Mouse (Mus musculus) gastrocnemius, postnatal 25 days (tissue): ENCODE data around the gene Lcor. TPM values are rescaled to one million over a fixed set of nuclear protein-coding genes. Genes with fewer than 3 reads are reported as not detected.

Source experiments
- DNase-seq: peaks from one replicate; pipeline ENCODE4 v3.0.0; 2022
- long read RNA-seq, 2 experiments: library from polyadenylated mRNA; stranded (forward); transcript quantifications; one replicate each; pipeline ENCODE4 v2.0.0; 2021
- total RNA-seq, 2 experiments: library from RNA; stranded (reverse); gene quantifications; 1 replicate in 1 of 2; 2 replicates in 1 of 2; pipeline ENCODE4 v1.2.3; 2021

The Lcor gene
- total RNA-seq, result 10 to 100 TPM; 11.9 to 13.4 TPM
- long read RNA-seq, experiment 1, partial matches to known transcripts, result 1 of 9 reads
- long read RNA-seq, experiment 1, other reads (novel, unspliced or antisense), result 8 of 9 reads
- long read RNA-seq, experiment 2, partial matches to known transcripts, result 1 of 5 reads
- long read RNA-seq, experiment 2, other reads (novel, unspliced or antisense), result 4 of 5 reads

DNA sequence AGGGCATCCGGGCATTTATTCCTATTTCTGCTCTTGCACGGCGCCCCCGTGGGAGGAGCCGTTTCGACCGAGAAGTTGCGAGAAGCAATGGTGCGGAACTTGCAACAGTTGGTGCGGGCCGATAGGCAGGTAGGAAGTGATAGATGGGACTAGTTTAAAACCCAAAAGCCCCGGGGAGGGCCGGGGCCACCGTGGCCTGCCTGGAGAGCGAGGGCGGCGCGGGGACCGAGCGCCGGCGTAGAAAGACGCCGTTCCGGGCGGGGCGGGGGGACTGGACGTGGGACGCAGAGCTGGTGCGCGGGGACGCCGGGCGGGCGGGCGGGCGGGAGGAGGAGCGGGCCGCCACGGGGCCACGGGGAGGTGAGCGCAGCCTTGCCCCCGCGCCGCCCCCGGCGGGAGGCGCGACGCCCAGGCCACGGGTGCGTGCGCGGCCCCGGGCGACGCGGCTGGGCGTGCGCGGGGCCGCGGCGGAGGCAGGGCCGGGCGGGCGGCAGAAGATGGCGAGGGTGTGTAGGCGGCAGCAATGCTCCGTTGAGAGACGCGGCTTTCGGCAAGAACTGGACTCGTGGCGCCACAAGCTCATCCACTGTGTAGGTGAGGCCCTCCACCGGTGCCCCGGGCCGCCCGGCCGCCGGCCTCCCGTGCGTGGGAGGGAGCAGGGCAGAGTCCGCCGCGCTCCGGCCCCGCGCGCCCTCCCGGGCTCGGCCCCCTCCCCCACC, at the start of gene Lcor:
TSS of gene Lcor (plus strand) at position 448 of the 719 bp plus-strand sequence.
- peak; percentile 87 for DNase-seq

- DNase-seq, result no peak
Measured at GRCm38 (mm10) chr19:41435366-41435765, 47.1 kb upstream of the Lcor start.

- no peak for DNase-seq
Measured at GRCm38 (mm10) chr19:41436461-41436860, 46.0 kb upstream of the Lcor start.

DNA sequence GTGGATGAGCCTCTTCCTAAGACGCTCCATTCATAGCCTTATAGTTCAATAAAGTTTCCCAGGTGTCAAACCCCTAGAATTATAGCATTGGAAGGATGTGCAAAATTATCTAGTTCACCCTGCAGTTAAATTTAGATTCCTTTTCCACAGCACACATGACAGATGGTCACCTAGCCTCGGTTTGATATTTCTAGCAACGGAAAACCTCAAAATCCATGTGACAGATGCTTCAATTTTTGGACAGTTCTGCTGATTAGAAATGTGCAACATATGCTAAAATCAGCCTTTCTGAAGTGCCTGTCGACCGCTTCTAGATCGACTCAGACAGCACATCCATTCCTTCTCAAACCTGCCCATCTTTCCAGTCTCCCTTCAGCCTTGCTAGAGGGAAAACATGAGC, 43.5 kb upstream of the Lcor start:
- DNase-seq, result no peak

DNA sequence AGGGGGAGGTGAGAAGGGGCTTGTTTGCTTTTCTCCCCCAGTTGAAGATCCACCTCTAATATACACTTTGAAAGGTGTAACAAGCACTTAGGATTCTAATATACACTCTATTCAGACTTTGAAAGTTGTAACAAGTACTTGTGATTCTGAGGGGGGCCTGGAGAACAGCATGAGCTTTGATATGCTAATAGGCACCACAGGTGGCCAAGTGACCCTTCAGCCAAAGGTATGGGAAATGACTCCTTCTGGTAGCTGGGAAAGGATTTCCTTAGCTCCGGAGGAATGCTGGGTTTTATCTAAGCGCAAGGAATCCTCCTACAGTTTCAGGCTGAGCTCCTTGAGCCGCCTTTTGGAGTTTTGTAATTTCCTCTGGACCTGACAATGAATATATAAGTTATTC, 41.0 kb upstream of the Lcor start:
- DNase-seq, result no peak

DNA sequence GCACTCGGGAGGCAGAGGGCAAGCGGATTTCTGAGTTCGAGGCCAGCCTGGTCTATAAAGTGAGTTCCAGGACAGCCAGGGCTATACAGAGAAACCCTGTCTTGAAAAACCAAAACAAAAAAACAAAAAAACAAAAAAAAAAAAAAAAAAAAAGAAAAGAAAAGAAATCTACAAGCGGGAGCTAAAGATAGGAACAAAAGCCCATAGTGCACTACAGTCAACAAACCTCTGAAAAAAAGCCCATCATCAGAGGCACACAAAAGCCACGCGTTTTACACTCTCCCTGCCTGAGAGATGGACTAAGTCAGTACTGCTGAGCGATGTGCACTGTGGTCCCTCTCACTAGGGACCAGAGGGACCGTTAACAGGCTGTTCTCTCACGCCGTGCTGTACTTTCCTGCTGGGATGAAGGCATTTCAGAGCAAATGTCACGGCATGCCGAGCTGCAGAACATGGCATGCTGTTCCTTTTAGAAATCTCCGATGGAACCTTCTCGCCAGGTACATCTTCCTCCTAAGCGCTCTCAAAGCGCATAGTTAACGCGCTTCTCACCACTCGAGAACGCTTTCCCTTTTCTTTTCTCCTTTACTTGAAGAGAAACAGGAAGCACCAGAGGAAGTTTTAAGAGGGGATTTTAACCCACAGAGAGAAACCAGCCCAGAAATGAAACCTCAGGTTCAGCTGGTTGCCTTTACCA, 40.4 kb upstream of the Lcor start:
- no peak for DNase-seq

DNA sequence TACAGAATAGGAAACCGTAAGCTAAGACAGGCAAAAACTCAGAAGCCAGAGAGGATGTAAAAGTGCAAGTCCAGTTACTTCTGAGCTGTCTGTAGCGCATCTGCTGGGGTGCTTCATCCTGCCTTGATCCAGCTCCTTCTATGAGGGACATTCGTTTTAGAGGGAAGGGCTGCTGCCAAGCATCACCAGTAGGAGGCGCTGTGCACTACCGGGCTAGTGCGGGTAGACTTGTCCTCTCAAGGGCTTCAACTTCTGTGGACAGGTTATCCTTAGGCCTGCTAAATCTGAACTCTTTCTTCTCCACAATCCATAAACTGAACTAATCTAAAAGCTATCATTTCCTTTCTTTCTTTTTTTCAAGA, 39.8 kb upstream of the Lcor start:
- no peak for DNase-seq

DNA sequence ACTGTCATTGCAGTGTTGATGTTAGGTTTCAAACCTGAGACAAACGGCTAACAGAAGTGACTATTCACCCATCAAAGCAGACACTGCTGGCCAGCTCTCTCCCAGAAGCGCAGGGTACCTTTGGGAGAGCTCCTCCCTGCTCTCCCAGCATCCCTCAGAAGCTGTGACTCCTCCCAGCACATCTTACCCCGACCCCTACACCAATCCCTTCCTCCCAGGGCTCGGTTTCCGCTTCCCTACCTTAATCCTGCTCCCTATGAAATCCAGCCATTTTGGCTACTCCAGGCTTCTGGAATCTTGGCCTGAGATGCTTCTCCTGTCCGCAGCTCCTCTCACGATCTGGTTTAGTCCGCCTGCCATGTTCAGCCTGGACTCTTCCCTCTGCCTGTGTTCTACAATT, 37.9 kb upstream of the Lcor start:
- no peak for DNase-seq

GRCm38 (mm10) chr19:41445013-41445610, 37.3 kb upstream of the Lcor start:
- no peak for DNase-seq

- DNase-seq, result no peak
Measured at GRCm38 (mm10) chr19:41445723-41446122, 36.7 kb upstream of the Lcor start.

DNA sequence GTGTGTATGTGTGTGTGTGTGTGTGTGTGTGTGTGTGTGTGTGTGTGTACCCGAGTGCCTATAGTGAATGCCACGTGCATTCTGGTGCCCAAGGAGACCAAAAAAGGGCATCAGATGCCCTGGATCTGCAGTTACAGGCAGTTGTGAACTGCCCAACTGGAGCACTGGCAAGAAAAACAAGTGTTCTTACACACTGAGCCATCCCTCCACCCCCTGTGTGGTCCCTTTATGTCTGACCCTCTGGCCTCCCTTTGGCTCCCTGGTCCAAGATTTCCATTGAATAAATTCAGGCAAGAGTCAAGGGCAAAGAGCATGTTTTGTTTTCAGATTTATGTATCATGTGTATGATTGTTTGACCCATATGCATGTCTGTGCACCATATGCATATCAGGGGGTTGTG, 35.3 kb upstream of the Lcor start:
- no peak for DNase-seq

GRCm38 (mm10) chr19:41447760-41448159, 34.7 kb upstream of the Lcor start:
- DNase-seq, result no peak

DNA sequence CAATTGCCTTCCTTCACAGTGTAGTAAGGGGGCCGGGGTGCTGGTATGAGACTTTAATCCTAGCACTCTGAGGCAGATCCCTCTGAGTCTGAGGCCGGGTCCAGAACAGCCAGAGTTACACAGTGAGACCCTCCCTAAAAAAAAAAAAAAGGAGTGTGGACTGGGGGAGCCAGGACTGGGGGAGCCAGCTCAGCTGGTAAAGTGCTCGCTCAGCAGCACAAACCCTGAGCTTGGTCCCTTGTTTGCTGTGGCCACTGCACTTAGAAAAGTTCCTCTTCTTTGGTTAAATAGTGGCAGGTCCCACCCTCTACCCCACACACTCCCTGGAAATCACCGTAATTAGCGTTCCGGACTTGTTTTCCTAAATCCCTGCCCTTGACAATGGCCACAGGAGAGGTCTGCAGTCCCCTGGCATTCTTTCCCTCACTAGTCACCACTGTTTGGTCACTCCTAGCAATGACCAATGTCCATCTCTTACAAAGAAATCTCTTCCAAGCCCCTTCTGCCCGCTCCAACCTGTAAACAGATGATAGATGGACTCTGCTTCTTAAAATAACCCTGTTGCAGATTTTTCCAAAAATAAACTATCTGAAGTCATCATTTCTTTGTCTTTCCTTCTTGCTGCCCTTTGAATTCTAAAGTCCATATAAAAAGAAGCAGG, 32.9 kb upstream of the Lcor start:
- no peak for DNase-seq

DNA sequence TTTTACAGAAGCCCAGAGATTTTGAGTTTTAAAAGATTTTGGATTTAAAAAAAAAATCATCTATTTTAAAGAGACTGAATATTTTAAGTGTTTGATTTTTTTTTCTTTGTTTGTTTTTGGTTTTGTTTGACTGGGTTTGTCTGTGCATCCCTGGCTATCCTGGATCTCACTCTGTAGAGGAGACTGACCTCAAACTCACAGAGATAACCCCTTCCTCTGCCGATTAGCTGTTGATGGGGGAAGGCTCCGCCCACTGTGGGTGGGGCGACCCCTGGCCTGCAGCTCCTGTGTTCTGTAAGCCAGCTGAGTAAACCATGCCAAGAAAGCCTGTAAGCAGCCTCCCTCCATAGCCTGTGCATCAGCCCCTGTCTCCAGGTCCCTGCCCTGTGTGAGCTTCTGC, 30.3 kb upstream of the Lcor start:
- no peak for DNase-seq

- DNase-seq, result no peak
Measured at GRCm38 (mm10) chr19:41454601-41455000, 27.8 kb upstream of the Lcor start.

GRCm38 (mm10) chr19:41455091-41455626, 27.3 kb upstream of the Lcor start:
- no peak for DNase-seq

DNA sequence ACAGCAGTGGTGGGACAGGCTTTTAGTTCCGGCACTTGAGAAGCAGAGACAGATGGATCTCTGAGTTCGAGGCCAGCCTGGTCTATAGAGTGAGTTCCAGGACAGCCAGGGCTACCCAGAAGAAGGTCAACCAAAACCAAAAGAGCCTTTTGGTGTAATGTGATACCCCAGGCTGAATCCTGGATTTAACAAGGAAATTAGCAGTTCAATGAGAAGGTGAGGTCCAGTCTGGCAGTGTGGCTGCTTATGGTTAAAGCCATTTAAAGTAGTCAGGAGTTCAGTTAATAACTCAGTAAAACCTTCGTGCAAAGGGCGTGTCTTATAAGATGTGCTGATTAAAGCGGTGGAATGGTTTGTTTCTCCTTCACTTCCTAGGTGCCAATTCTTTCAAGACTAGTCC, 25.3 kb upstream of the Lcor start:
- DNase-seq, result no peak

- DNase-seq, result no peak
Measured at GRCm38 (mm10) chr19:41462166-41462735, 20.2 kb upstream of the Lcor start.

DNA sequence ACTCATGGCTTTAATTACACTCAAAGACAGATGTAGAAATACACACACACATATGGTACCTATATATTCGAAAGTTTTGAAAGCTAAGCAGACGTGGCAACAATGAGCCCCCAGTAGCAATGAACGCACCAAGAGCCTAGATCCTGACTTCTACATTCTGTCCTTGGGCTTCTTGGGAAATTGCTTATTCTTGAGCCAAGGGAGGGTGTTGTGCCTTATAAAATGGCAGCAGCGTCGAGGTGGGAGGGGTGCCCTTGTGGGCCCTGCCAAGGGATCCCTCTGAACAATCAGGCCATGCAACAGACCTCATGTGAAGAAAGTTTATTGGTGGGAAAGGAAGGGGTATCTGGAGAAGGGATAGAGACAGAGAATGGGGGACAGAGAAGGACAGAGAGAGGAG, 18.6 kb upstream of the Lcor start:
- DNase-seq, result no peak

GRCm38 (mm10) chr19:41466475-41466874, 16.0 kb upstream of the Lcor start:
- no peak for DNase-seq

DNA sequence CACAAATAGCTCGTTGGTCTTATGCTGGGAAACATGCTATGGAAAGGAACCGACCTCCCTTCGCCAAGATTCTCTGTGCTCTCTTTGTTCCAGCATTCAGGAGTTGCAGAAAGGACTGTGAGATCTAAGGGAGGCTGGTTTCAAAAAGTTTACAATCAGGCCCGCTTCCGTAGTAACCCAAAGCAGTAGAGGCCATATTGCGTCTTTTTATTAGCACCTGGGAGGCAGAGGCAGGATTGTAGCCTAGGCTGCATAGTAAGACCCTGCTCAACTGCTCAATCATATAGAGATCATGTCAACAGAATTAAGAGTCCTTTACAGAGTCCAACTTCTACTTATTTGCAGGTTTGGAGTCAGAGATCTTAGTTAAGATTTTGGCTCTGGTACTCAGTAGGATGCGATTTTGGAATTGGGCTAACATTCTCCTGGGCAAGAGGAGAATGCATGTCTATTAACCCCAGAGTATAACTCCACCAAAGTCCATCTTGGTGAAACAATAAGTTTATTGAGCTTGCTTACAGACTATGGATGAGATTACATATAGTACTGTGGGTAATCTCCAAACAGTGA, 8.8 kb upstream of the Lcor start:
- no peak for DNase-seq

DNA sequence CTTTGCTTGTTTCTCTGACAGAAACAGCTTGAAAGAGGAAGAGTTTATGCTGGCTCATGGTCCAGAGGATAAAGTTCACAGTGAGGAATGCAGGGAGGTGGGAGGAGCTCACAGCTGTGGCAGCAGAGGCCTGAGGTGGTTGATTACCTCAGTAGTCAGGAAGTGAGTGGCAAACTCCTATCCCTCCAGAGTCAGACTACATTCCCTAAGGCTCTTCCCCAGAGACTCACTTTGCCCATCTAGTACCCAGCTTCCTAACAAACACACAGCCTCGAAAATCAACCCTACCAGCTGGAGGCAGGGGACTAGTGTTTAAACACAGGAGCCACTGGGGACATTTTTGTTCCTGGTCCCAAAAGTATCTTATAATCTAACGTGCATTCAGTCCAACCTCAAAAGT, 7.5 kb upstream of the Lcor start:
- no peak for DNase-seq
